Mouse (Mus musculus): Measurements from ENCODE around the gene Slc5a10. TPM values are rescaled to one million over a fixed set of nuclear protein-coding genes. Genes with fewer than 3 reads are reported as not detected.

The Slc5a10 gene
- polyA plus RNA-seq (2012; rRNA removed), result not detected in 2 replicates

DNA sequence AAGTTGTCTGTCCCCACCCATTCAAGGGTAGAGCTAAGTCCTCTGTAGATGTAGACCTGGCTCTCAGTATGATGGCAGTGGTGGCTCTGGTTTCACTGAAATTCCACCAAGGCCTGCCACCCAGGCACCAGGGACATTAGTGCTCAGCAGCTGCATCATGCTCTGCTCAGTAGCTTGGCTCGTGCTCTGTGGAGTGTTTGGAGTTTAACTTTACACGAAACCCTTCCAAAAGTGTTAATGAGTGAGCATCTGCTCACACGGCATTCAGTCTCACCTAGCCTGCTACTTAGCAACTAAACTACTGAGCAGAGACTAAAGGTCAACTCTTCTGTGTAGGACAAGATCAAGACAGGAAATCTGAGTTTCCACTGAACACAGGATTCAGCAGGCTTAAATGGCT is at the start of gene Slc5a10:
Slc5a10 (minus strand) TSS at position 191 of the 400 bp plus-strand sequence.

DNA sequence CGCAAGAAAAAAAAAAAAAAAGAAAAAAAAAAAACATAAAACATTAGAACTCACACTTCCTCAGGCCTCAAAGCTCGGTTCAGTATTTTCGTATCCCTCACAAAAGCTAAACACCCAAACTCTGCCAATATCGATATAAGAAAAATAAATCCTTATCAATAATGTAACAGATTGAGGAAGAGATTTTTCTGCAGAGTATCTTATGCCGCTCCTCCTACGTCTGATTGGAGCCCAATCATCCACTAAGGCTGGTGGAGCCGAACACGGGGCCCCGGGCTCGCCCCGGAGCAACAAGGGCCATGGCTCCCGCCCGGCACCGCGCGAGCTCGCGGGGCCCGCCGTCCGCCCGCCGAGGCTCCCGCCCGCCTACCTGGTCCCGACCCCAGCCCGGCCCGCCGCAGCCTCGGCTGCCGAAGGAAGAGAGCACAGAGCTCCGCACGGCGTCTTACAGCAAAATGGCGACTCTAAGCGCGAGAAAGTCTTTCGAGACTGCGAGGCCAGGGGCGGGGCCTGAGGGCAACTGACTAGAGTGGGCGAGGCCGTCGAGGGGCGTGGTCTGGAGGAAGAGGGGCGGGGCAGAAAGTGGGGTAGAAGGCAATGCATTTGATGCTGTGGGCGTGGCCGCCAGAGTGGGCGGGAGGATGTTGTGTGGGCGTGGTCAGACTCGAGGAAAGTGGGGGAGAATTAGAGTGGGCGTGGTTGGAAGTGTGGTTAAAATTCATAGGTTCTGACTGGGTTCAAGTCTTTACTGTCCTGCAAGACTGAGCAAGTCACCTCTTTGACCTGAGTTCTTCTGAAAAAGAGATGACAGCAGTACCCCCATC is 41.2 kb upstream of the Slc5a10 start, which contains the start of gene Prpsap2:
Prpsap2 (minus strand) TSS at position 505 of the 824 bp plus-strand sequence.

DNA sequence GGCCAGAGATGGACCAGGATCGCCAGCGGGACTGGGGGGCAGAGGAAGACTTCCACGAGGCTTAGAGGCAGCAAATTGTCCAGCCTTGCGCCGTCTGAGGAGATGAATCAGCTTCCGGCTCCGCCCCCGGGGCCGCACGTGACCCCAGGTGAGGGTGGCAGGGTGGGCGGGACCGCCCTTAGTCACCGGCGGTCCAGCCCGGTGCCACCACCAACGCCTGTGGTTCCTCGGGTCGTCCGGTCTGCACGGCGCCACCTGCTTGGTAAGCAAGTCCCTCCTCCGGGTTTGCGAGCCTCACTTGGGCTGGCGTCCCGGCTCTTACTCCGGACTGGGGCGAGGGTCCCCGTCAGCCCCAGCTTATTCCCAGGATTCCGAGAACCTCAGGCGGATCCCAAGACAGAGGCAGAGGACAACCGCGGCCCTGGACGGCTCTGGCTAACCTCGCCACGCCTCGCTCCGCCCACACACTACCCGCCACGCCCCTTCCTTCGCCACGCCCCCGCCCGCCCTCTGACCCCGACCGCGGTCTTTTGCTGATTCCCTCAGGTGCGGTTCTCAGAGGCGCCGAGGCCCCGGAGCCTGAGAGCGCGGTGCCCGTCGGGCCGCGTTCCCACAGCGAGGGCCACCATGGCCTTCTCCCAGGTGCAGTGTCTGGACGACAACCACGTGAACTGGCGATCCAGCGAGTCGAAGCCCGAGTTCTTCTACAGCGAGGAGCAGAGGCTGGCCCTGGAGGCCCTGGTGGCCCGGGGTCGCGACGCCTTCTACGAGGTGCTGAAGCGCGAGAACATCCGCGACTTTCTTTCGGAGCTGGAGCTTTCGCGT is 36.5 kb downstream of the Slc5a10 start, which contains the start of gene Fam83g:
Fam83g (plus strand) TSS at position 185 of the 825 bp plus-strand sequence.

DNA sequence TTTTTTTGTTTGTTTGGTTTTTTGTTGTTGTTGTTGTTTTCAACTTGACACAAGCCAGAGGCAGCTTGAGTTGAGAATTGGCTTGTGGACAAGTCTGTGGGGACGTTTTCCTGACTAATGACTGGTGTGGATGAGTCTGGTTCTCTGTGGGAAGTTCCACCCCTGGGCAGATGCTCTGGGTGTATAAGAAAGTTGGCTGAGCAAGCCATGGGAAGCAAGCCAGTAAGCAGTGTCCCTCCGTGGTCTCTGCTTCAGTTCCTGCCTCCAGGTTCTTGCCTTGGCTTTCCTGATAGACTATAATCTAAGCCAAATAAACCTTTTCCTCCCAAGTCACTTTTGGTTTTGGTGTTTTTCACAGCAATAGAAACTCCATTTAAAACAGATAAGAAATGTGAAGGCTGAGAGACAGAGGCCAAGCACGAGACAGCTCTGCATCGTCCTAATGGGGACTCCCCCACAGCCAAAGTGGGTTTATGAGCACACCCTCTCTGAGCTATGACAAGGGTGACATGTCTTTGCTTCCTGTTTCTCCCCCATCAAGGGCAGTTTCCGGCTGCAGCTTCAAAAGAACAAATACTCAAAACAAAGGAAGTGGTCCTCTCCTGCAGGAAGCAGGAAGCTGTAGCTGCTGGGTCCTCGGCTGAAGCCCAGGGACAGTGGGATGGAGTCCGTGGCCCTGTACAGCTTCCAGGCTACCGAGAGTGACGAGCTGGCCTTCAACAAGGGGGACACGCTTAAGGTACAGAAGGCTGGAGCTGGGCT is 67.8 kb downstream of the Slc5a10 start, which contains the start of gene Grap:
Grap (plus strand) TSS at position 580 of the 762 bp plus-strand sequence.

Other genes starting within 250 kb of the Slc5a10 start
- gene Mfap4, start 235.4 kb downstream of the Slc5a10 start, polyA plus RNA-seq (2012; rRNA removed), result 3.7 and 9.1 TPM in 2 replicates
- 5.8 and 6.1 TPM in 2 replicates for gene Mapk7, start 226.4 kb downstream of the Slc5a10 start, polyA plus RNA-seq (2012; rRNA removed)
- gene B9d1, start 215.7 kb downstream of the Slc5a10 start, polyA plus RNA-seq (2012; rRNA removed), result 2.1 and 2.8 TPM in 2 replicates
- 1.7 TPM in 2 replicates for gene Epn2, start 141.1 kb downstream of the Slc5a10 start, polyA plus RNA-seq (2012; rRNA removed)
- 1.9 and 2.1 TPM in 2 replicates for gene Grap, start 67.6 kb downstream of the Slc5a10 start, polyA plus RNA-seq (2012; rRNA removed)
- 3.4 and 3.8 TPM in 2 replicates for gene Fam83g, start 36.7 kb downstream of the Slc5a10 start, polyA plus RNA-seq (2012; rRNA removed)
- 6.9 and 7.5 TPM in 2 replicates for gene Prpsap2, start 41.3 kb upstream of the Slc5a10 start, polyA plus RNA-seq (2012; rRNA removed)
- 2.7 and 3.0 TPM in 2 replicates for gene Ulk2, start 134.2 kb upstream of the Slc5a10 start, polyA plus RNA-seq (2012; rRNA removed)
- gene Akap10, start 209.4 kb upstream of the Slc5a10 start, polyA plus RNA-seq (2012; rRNA removed), result 6.8 and 7.6 TPM in 2 replicates
- 21.2 and 25.7 TPM in 2 replicates for gene Specc1, start 235.9 kb upstream of the Slc5a10 start, polyA plus RNA-seq (2012; rRNA removed)